Comparison of ENCODE assay signal across 1 mouse cellular context in the genomic region with DNA sequence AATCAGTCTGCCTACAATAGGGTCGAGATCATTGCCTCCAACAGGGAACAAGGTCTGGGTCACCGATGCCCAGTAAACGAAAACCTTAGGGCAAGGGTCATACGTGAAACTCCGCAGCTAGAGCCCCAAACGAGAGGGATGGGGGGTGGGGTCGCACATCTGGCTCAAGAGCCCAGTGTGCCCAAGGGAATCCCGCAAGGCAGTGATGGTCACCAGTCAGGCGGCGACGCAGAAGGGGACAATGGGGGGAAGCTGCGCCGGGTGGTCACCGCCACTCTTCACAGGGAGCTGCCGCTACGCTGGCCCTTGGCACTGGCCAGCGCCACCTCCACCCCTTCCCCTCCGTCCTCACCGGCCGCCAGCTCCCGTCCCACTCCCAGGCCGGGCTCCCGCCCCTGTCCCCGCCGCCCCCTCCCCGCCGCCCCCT.
TF ChIP-seq lines count a peak whose summit lies in the region.

No protein-coding gene starts in this region.

TF ChIP-seq in MEL, 35 proteins besides CTCF, POLR2A, EP300 and RAD21:
- TF ChIP-seq CHD2 (IDR thresholded peaks at IDR 0.05; ENCODE audit: low read length) (no peak), USF1 (IDR thresholded peaks at IDR 0.05; ENCODE audit: low read depth, low read length) (no peak), MAX (IDR thresholded peaks at IDR 0.05; ENCODE audit: low read length) (no peak), MYC (IDR thresholded peaks at IDR 0.05; ENCODE audit: low read depth, low read length) (no peak), BHLHE40 (IDR thresholded peaks at IDR 0.05; ENCODE audit: borderline replicate concordance, low read depth, low read length) (no peak), SIN3A (IDR thresholded peaks at IDR 0.05; ENCODE audit: low read length) (no peak), E2F4 (IDR thresholded peaks at IDR 0.05; ENCODE audit: borderline replicate concordance, low read depth, low read length) (no peak), TBP (IDR thresholded peaks at IDR 0.05; ENCODE audit: low read depth, low read length) (no peak), HCFC1 (IDR thresholded peaks at IDR 0.05; ENCODE audit: low read depth, low read length) (no peak), NELFE (IDR thresholded peaks at IDR 0.05; ENCODE audit: low read depth, low read length) (no peak), MXI1 (IDR thresholded peaks at IDR 0.05; ENCODE audit: low read depth, low read length) (no peak), RCOR1 (IDR thresholded peaks at IDR 0.05; ENCODE audit: low read depth, low read length) (no peak), ZC3H11A (IDR thresholded peaks at IDR 0.05; ENCODE audit: low read depth, low read length) (no peak), TAL1 (IDR thresholded peaks at IDR 0.05; ENCODE audit: low read length) (no peak), GATA1 (IDR thresholded peaks at IDR 0.05; ENCODE audit: low read depth, low read length) (no peak), MYB (IDR thresholded peaks at IDR 0.05; ENCODE audit: low read depth, low read length) (no peak), MAFK (IDR thresholded peaks at IDR 0.05; ENCODE audit: borderline replicate concordance, low read depth, low read length) (no peak), SMC3 (IDR thresholded peaks at IDR 0.05; ENCODE audit: low read depth, low read length) (no peak), USF2 (IDR thresholded peaks at IDR 0.05; ENCODE audit: borderline replicate concordance in 1 of 2, insufficient read depth in 1 of 2, low read depth in 1 of 2, low read length in 2 of 2) (no peak)
TF ChIP-seq in MEL: peak in this region for 0.
